Mouse (Mus musculus) embryonic fibroblast, embryonic 13.5 days (primary cell): ENCODE results near the gene Lbp. TPM values are rescaled to one million over a fixed set of nuclear protein-coding genes. Genes with fewer than 3 reads are reported as not detected.
A peak's percentile ranks its signal among the peaks of the same experiment; 100 is the strongest.

Source experiments
- H3K27ac ChIP-seq: 2 replicates; pipeline ENCODE4 v1.5.1; 2012; ENCODE audit warnings: low read length, control low read depth, inconsistent platforms; ENCODE audit not compliant: insufficient read depth
- H3K4me1 ChIP-seq: 2 replicates; pipeline ENCODE4 v1.6.1; 2011; ENCODE audit warnings: low read length; ENCODE audit not compliant: control insufficient read depth, insufficient read depth
- H3K4me3 ChIP-seq: 2 replicates; pipeline ENCODE4 v1.5.1; 2011; ENCODE audit warnings: mild to moderate bottlenecking, control low read depth, low read length; ENCODE audit not compliant: insufficient read depth
- CTCF ChIP-seq: IDR thresholded peaks from 2 replicates; pipeline ENCODE4 v1.5.1; 2011; ENCODE audit warnings: mild to moderate bottlenecking, control low read depth, low read length, moderate library complexity, borderline replicate concordance; ENCODE audit not compliant: insufficient read depth
- POLR2A ChIP-seq: IDR thresholded peaks from 2 replicates; pipeline ENCODE4 v1.6.1; 2011; ENCODE audit warnings: low read depth, mild to moderate bottlenecking, control low read depth, low read length, moderate library complexity
- polyA plus RNA-seq: library from polyadenylated mRNA; stranded (reverse); fragments of >200 nt; gene quantifications from 2 replicates; pipeline ENCODE4 v1.2.4, GENCODE M21; 2011; ENCODE audit warnings: low read depth; ENCODE audit not compliant: missing spikeins, insufficient read length

Gene Lbp
- polyA plus RNA-seq, 1 experiment, result 2.7 TPM

GRCm38 (mm10) chr2:158373061-158373460 lies 66.8 kb downstream of the Lbp start:
- H3K27ac ChIP-seq, result no peak overlapping the region
- no peak for TF ChIP-seq POLR2A
- no peak for TF ChIP-seq CTCF
- no peak overlapping the region for H3K4me3 ChIP-seq
- H3K4me1 ChIP-seq, result no peaks in the 10 kb centered on the region

GRCm38 (mm10) chr2:158373516-158373915 lies 67.2 kb downstream of the Lbp start:
- TF ChIP-seq CTCF, result no peak
- no peak for TF ChIP-seq POLR2A
- no peak overlapping the region for H3K27ac ChIP-seq
- no peaks in the 10 kb centered on the region for H3K4me1 ChIP-seq
- H3K4me3 ChIP-seq, result no peak overlapping the region

- H3K4me3 ChIP-seq, result no peak within 1 kb of the TSS
- TF ChIP-seq POLR2A, result no peak
- peak; percentile 19; the same call in 1 of the 2 replicates for TF ChIP-seq CTCF
- H3K4me1 ChIP-seq, result no peaks in the 10 kb centered on the region
- no peak within 1 kb of the TSS for H3K27ac ChIP-seq
Observed at GRCm38 (mm10) chr2:158375443-158376122, 69.3 kb downstream of the Lbp start, which contains the start of gene Snhg11. Snhg11 (plus strand) TSS chr2:158375638.

- no peak for TF ChIP-seq POLR2A
- Histone ChIP-seq H3K27ac (no peak overlapping the region), H3K4me3 (no peak overlapping the region), H3K4me1 (no peaks in the 10 kb centered on the region)
Observed at GRCm38 (mm10) chr2:158376123-158376687, 69.9 kb downstream of the Lbp start.

- Histone ChIP-seq H3K4me1 (no peaks in the 10 kb centered on the region), H3K27ac (no peak overlapping the region), H3K4me3 (no peak overlapping the region)
- no peak for TF ChIP-seq POLR2A
- TF ChIP-seq CTCF, result no peak
Observed at GRCm38 (mm10) chr2:158376798-158377197, 70.5 kb downstream of the Lbp start.

- no peak for TF ChIP-seq CTCF
- Histone ChIP-seq H3K4me1 (no peaks in the 10 kb centered on the region), H3K4me3 (no peak overlapping the region), H3K27ac (no peak overlapping the region)
Observed at GRCm38 (mm10) chr2:158377811-158378210, 71.5 kb downstream of the Lbp start.

- no peak overlapping the region for H3K27ac ChIP-seq
- H3K4me1 ChIP-seq, result no peaks in the 10 kb centered on the region
- TF ChIP-seq CTCF, result 0 out of 2 replicates have a peak, but pooled peaks have one; percentile 1
- TF ChIP-seq POLR2A, result no peak
- H3K4me3 ChIP-seq, result no peak overlapping the region
Observed at GRCm38 (mm10) chr2:158379354-158380078, 73.2 kb downstream of the Lbp start.

Other genes with a start within 250 kb of the Lbp start
- 15.8 and 33.1 TPM in 2 replicates for gene Tgm2, start 160.1 kb upstream of the Lbp start, polyA plus RNA-seq
- 0.17 and 0.61 TPM in 2 replicates for gene D630003M21Rik, start 77.3 kb upstream of the Lbp start, polyA plus RNA-seq
- gene Bpi, start 48.4 kb upstream of the Lbp start, polyA plus RNA-seq, result not detected in 2 replicates
- gene Snhg11, start 69.1 kb downstream of the Lbp start, polyA plus RNA-seq, result 0.54 and 1.3 TPM in 2 replicates
- gene Ralgapb, start 103.4 kb downstream of the Lbp start, polyA plus RNA-seq, result 49.5 and 55.2 TPM in 2 replicates
- not detected in 2 replicates for gene Adig, start 196.1 kb downstream of the Lbp start, polyA plus RNA-seq
- gene Arhgap40, start 206.3 kb downstream of the Lbp start, polyA plus RNA-seq, result not detected in 2 replicates